Mouse (Mus musculus) T-helper 2 cell (primary cell): ENCODE results near the gene Glcci1.

Experiments used
- in situ Hi-C: fragments of 300-600 bp; cut with MboI, MseI; formaldehyde crosslinking; loops from one replicate; pipeline ENCODE4 v1.15.1; 2025; ENCODE audit warnings: high pct_unique_total_duplicates

Gene Glcci1

GRCm38 (mm10) chr6:8495109-8495826 lies 14.1 kb upstream of the Glcci1 start:
- in situ Hi-C loops, result loop anchor here (5.0 to 10.0 kb wide), 2 partner anchors 233 to 240 kb away; no protein-coding TSS in a partner anchor

GRCm38 (mm10) chr6:8495827-8496222 lies 13.6 kb upstream of the Glcci1 start:
- in situ Hi-C loops, result loop anchor here (5.0 to 10.0 kb wide), 2 partner anchors 234 to 239 kb away; no protein-coding TSS in a partner anchor

- in situ Hi-C loops, result loop anchor here (5.0 to 10.0 kb wide), 2 partner anchors 235 to 237 kb away; no protein-coding TSS in a partner anchor
These were observed 12.0 kb upstream of the Glcci1 start for GRCm38 (mm10) chr6:8497234-8497867.

GRCm38 (mm10) chr6:8497868-8498257 lies 11.5 kb upstream of the Glcci1 start:
- in situ Hi-C loops, result loop anchor here (5.0 to 10.0 kb wide), 2 partner anchors 236 to 237 kb away; no protein-coding TSS in a partner anchor

- in situ Hi-C loops, result loop anchor here (5.0 to 10.0 kb wide), 2 partner anchors 236 to 237 kb away; no protein-coding TSS in a partner anchor
These were observed 10.4 kb upstream of the Glcci1 start for GRCm38 (mm10) chr6:8498961-8499360.

- in situ Hi-C loops, result loop anchor here (25.0 kb wide), 1 partner anchor 667 kb away; the partner anchor contains the start of gene C1galt1
These were observed 5.4 kb upstream of the Glcci1 start for GRCm38 (mm10) chr6:8503953-8504352.

- in situ Hi-C loops, result loop anchor here (25.0 kb wide), 1 partner anchor 667 kb away; the partner anchor contains the start of gene C1galt1
These were observed 4.7 kb upstream of the Glcci1 start for GRCm38 (mm10) chr6:8504521-8505228.

- in situ Hi-C loops, result loop anchor here (25.0 kb wide), 1 partner anchor 669 kb away; the partner anchor contains the start of gene C1galt1
These were observed 2.8 kb upstream of the Glcci1 start for GRCm38 (mm10) chr6:8506631-8507030.

GRCm38 (mm10) chr6:8508883-8509536 lies 390 bp upstream of the Glcci1 start:
- in situ Hi-C loops, result loop anchor here (25.0 kb wide), 1 partner anchor 672 kb away; the partner anchor contains the start of gene C1galt1

- in situ Hi-C loops, result loop anchor here (25.0 kb wide), 1 partner anchor 673 kb away; the partner anchor contains the start of gene C1galt1
These were observed 812 bp downstream of the Glcci1 start for GRCm38 (mm10) chr6:8509961-8510863.

- in situ Hi-C loops, result loop anchor here (25.0 kb wide), 1 partner anchor 674 kb away; the partner anchor contains the start of gene C1galt1
These were observed 1.5 kb downstream of the Glcci1 start for GRCm38 (mm10) chr6:8510864-8511428.

- in situ Hi-C loops, result loop anchor here (25.0 kb wide), 1 partner anchor 674 kb away; the partner anchor contains the start of gene C1galt1
These were observed 2.0 kb downstream of the Glcci1 start for GRCm38 (mm10) chr6:8511447-8511846.

- in situ Hi-C loops, result loop anchor here (25.0 kb wide), 1 partner anchor 675 kb away; the partner anchor contains the start of gene C1galt1
These were observed 3.0 kb downstream of the Glcci1 start for GRCm38 (mm10) chr6:8512416-8512815.

GRCm38 (mm10) chr6:8519687-8520086 lies 10.3 kb downstream of the Glcci1 start:
- in situ Hi-C loops, result loop anchor here (25.0 kb wide), 1 partner anchor 682 kb away; the partner anchor contains the start of gene C1galt1

- in situ Hi-C loops, result loop anchor here (25.0 kb wide), 1 partner anchor 684 kb away; the partner anchor contains the start of gene C1galt1
These were observed 11.8 kb downstream of the Glcci1 start for GRCm38 (mm10) chr6:8521231-8521630.

- in situ Hi-C loops, result loop anchor here (25.0 kb wide), 1 partner anchor 687 kb away; the partner anchor contains the start of gene C1galt1
These were observed 15.3 kb downstream of the Glcci1 start for GRCm38 (mm10) chr6:8524717-8525116.

GRCm38 (mm10) chr6:8531104-8531894 lies 21.9 kb downstream of the Glcci1 start:
- in situ Hi-C loops, result no loop called here

- in situ Hi-C loops, result no loop called here
These were observed 27.5 kb downstream of the Glcci1 start for GRCm38 (mm10) chr6:8536944-8537343.
